Mouse (Mus musculus) limb, embryonic 15.5 days (tissue): ENCODE measurements around the gene Bex3. TPM values are rescaled to one million over a fixed set of nuclear protein-coding genes. Genes with fewer than 3 reads are reported as not detected.

ENCODE experiments used
- ATAC-seq: fragments of 200-750 bp; cut with Nextera tagmentation; 2 replicates; pipeline ENCODE4 v1.8.0; 2017; ENCODE audit warnings: low read depth, moderate TSS enrichment; ENCODE audit not compliant: insufficient number of reproducible peaks, low FRiP score, low TSS enrichment
- H3K27ac ChIP-seq: fragments of 300-500 bp; sonication (generic); 2 replicates; pipeline ENCODE4 v1.5.1; 2015; ENCODE audit warnings: moderate library complexity, mild to moderate bottlenecking, inconsistent platforms
- H3K27me3 ChIP-seq: fragments of 300-500 bp; sonication (generic); 2 replicates; pipeline ENCODE4 v1.6.1; 2015; ENCODE audit warnings: inconsistent platforms
- H3K36me3 ChIP-seq: fragments of 300-500 bp; sonication (generic); 2 replicates; pipeline ENCODE4 v1.6.1; 2015; ENCODE audit warnings: inconsistent platforms
- H3K4me1 ChIP-seq: fragments of 300-500 bp; sonication (generic); 2 replicates; pipeline ENCODE4 v1.6.1; 2015; ENCODE audit warnings: inconsistent platforms
- H3K4me2 ChIP-seq: fragments of 300-500 bp; sonication (generic); 2 replicates; pipeline ENCODE4 v1.6.1; 2015; ENCODE audit warnings: mild to moderate bottlenecking, inconsistent platforms
- H3K4me3 ChIP-seq: fragments of 300-500 bp; sonication (generic); 2 replicates; pipeline ENCODE4 v1.5.1; 2015; ENCODE audit warnings: mild to moderate bottlenecking, inconsistent platforms
- H3K9ac ChIP-seq: fragments of 300-500 bp; sonication (generic); 2 replicates; pipeline ENCODE4 v1.6.1; 2015; ENCODE audit warnings: inconsistent platforms
- H3K9me3 ChIP-seq: fragments of 300-500 bp; sonication (generic); 2 replicates; pipeline ENCODE4 v1.6.1; 2016; ENCODE audit warnings: inconsistent platforms
- WGBS: fragments of 180-500 bp; shearing (Covaris S2); methylation state at CpG from one replicate; pipeline ENCODE4 v1.1.7; 2015; 5-methylcytosine and 5-hydroxymethylcytosine counted together
- polyA plus RNA-seq: library from polyadenylated mRNA; unstranded; fragments of >200 nt; fragmentation: Nextera tagmentation; extraction: Ambion mirVana; gene quantifications from 2 replicates; pipeline ENCODE4 v1.2.1, GENCODE M21; 2015

Bex3 gene
- polyA plus RNA-seq, 1 experiment from 2014 or later: 365 TPM

DNA sequence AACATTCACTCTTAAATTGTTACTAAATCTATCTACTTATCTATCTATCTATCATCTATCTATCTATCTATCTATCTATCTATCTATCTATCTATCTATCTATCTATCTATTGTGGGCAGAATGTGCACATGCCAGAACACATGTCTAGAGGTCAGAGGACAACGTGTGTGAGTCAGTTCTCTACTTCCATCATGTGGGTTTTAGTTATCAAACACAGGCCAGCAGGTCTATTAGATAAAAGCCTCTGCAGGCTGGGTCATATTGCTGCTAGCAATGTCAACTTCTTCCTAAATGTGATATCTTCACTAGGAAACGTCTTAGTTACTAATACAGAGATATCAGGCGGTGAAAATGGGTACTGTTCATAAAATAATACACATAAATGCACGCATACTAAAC lies 49.9 kb downstream of the Bex3 start:
- H3K27ac ChIP-seq: no peak overlapping the region
- 74% methylated on average over 4 of the region's 4 CpGs for WGBS
- H3K4me1 ChIP-seq: no peaks in the 10 kb centered on the region
- no peak overlapping the region for H3K4me2 ChIP-seq
- H3K9me3 ChIP-seq: no peaks in the 10 kb centered on the region
- H3K27me3 ChIP-seq: no peaks in the 10 kb centered on the region
- no peaks in the 10 kb centered on the region for H3K36me3 ChIP-seq
- no peak overlapping the region for H3K4me3 ChIP-seq
- no peak for ATAC-seq
- no peak overlapping the region for H3K9ac ChIP-seq

Other genes with a start within 250 kb of the Bex3 start
- 25.9 and 27.6 TPM in 2 replicates for gene Arxes1, start 236.9 kb upstream of the Bex3 start, polyA plus RNA-seq
- 51.8 and 52.5 TPM in 2 replicates for gene Bex2, start 202.0 kb upstream of the Bex3 start, polyA plus RNA-seq
- gene Nxf3, start 185.0 kb upstream of the Bex3 start, polyA plus RNA-seq: not detected in 2 replicates
- 24.5 and 32.2 TPM in 2 replicates for gene Bex4, start 131.3 kb upstream of the Bex3 start, polyA plus RNA-seq
- gene Tceal8, start 97.9 kb upstream of the Bex3 start, polyA plus RNA-seq: 206 and 225 TPM in 2 replicates
- gene Tceal5, start 66.4 kb upstream of the Bex3 start, polyA plus RNA-seq: 10.2 and 13.7 TPM in 2 replicates
- 99.1 and 272 TPM in 2 replicates for gene Tceal7, start 55.5 kb upstream of the Bex3 start, polyA plus RNA-seq
- 79.3 and 121 TPM in 2 replicates for gene Bex1, start 54.7 kb upstream of the Bex3 start, polyA plus RNA-seq
- 545 and 573 TPM in 2 replicates for gene Tceal9, start 25.2 kb upstream of the Bex3 start, polyA plus RNA-seq
- gene Kir3dl1, start 247.7 kb downstream of the Bex3 start, polyA plus RNA-seq: not detected in 2 replicates